Mouse (Mus musculus) liver, embryonic 13.5 days (tissue): ENCODE data around the gene Nlk. TPM values are rescaled to one million over a fixed set of nuclear protein-coding genes. Genes with fewer than 3 reads are reported as not detected.

ENCODE experiments used
- ATAC-seq: fragments of 200-750 bp; cut with Nextera tagmentation; 2 replicates; pipeline ENCODE4 v1.8.0; 2017; ENCODE audit warnings: low read depth, mild to moderate bottlenecking, moderate number of reproducible peaks, moderate library complexity
- DNase-seq: peaks from one replicate; pipeline ENCODE4 v3.0.0; 2022
- H3K27ac ChIP-seq: fragments of 300-500 bp; sonication (generic); 2 replicates; pipeline ENCODE4 v1.5.1; 2015; ENCODE audit warnings: moderate library complexity, mild to moderate bottlenecking, inconsistent platforms
- H3K27me3 ChIP-seq: fragments of 300-500 bp; sonication (generic); 2 replicates; pipeline ENCODE4 v1.6.1; 2015; ENCODE audit warnings: mild to moderate bottlenecking, inconsistent platforms
- H3K36me3 ChIP-seq: fragments of 300-500 bp; sonication (generic); 2 replicates; pipeline ENCODE4 v1.6.1; 2015; ENCODE audit warnings: mild to moderate bottlenecking, inconsistent platforms
- H3K4me1 ChIP-seq: fragments of 300-500 bp; sonication (generic); replicated peaks from 2 replicates; pipeline ENCODE4 v1.6.1; 2015; ENCODE audit warnings: inconsistent platforms
- H3K4me2 ChIP-seq: fragments of 300-500 bp; sonication (generic); 2 replicates; pipeline ENCODE4 v1.6.1; 2015; ENCODE audit warnings: inconsistent platforms, mild to moderate bottlenecking, moderate library complexity
- H3K4me3 ChIP-seq: fragments of 300-500 bp; sonication (generic); replicated peaks from 2 replicates; pipeline ENCODE4 v1.5.1; 2015; ENCODE audit warnings: mild to moderate bottlenecking, inconsistent platforms
- H3K9ac ChIP-seq: fragments of 300-500 bp; sonication (generic); 2 replicates; pipeline ENCODE4 v1.6.1; 2015; ENCODE audit warnings: mild to moderate bottlenecking, inconsistent platforms
- H3K9me3 ChIP-seq: fragments of 300-500 bp; sonication (generic); replicated peaks from 2 replicates; pipeline ENCODE4 v1.6.1; 2016; ENCODE audit warnings: inconsistent platforms
- WGBS: fragments of 180-500 bp; shearing (Covaris S2); methylation state at CpG from one replicate; pipeline ENCODE4 v1.1.7; 2015; ENCODE audit not compliant: insufficient replicate concordance; 5-methylcytosine and 5-hydroxymethylcytosine counted together
- polyA plus RNA-seq: library from polyadenylated mRNA; unstranded; fragments of >200 nt; fragmentation: Nextera tagmentation; extraction: Ambion mirVana; gene quantifications from 2 replicates; pipeline ENCODE4 v1.2.1, GENCODE M21; 2015

Nlk gene
- polyA plus RNA-seq, 1 experiment from 2014 or later = 6.4 TPM

DNA sequence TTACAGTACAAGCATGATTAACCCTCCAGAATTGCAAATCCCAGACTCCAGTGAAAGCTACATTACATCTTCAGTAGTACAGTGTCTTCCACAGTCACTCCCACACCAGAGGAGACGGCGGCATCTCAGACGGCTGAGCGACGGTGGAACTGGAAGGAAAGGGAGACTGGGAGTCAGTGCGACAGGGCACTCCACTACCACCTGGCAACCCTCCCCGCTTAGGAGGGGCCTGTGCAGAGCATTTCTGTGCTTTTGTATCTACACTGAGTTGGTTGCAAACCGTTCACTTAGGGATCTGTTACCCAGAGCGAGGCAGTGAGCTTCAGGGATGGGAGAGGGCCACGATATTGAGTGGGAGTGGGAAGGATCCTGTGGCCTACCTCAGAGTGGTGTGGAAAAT, 128.3 kb downstream of the Nlk start:
- no peak for ATAC-seq
- Histone ChIP-seq H3K36me3 (peaks cover 2% of the 10 kb centered on the region; the same call in 1 of the 2 replicates), H3K9ac (no peak overlapping the region), H3K9me3 (no peaks in the 10 kb centered on the region), H3K4me2 (no peak overlapping the region), H3K27ac (peak overlapping the region; percentile 29; the same call in 1 of the 2 replicates), H3K4me1 (0 out of 2 replicates have a peak, but pooled peaks cover 7% of the 10 kb centered on the region), H3K4me3 (no peak overlapping the region), H3K27me3 (no peaks in the 10 kb centered on the region)
- WGBS = 78% methylated on average over 10 of the region's 10 CpGs
- DNase-seq = no peak

DNA sequence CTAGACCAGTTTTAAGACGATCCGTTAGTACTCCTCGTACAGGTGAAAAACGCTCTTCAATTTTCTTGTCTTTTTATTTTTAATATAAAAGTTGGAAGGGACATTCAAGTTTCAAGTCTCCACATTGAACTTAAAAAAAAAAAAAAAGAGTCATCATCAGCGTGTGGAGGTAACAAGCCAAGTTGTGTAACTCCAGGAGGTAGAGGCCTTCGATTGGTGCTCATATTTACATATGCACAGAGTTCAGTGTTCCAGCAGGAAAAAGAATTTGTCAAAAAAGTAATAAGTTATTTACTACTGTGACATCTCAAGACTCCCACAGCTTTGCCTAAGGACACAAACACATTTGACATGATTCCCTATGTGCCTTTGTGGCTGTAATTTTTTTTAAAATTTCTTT, 129.6 kb downstream of the Nlk start:
- no peak for DNase-seq
- Histone ChIP-seq H3K9ac (no peak overlapping the region), H3K36me3 (peaks cover 2% of the 10 kb centered on the region; the same call in 1 of the 2 replicates), H3K4me2 (no peak overlapping the region), H3K4me3 (no peak overlapping the region), H3K9me3 (no peaks in the 10 kb centered on the region), H3K27ac (no peak overlapping the region), H3K4me1 (0 out of 2 replicates have a peak, but pooled peaks cover 7% of the 10 kb centered on the region), H3K27me3 (no peaks in the 10 kb centered on the region)
- WGBS = 76% methylated on average over 6 of the region's 6 CpGs
- ATAC-seq = no peak

DNA sequence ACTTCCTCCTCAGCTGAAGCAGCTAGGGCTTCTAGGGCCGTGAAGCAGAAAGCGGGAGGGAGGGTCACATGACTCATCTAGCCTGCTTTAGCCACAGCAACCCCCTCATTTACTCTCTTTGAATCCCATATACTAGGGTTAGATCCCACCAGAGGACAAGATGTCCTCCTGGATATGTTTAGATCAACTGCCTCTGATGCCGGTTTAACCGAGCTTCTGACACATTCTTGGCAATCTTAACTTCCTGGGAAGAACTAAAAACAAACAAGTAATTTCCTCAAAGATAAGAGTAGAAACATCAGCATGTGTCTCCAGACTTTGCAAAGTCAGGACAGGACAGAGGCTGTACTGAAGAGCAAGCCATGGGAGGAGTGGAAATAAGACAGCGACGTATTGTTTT, 130.4 kb downstream of the Nlk start:
- Histone ChIP-seq H3K4me3 (no peak overlapping the region), H3K36me3 (peaks cover 2% of the 10 kb centered on the region; the same call in 1 of the 2 replicates), H3K9ac (no peak overlapping the region), H3K27me3 (no peaks in the 10 kb centered on the region), H3K4me1 (0 out of 2 replicates have a peak, but pooled peaks cover 4% of the 10 kb centered on the region), H3K4me2 (no peak overlapping the region), H3K27ac (peak overlapping the region; percentile 47), H3K9me3 (no peaks in the 10 kb centered on the region)
- DNase-seq (no peak), ATAC-seq (no peak; the same call in 1 of the 2 replicates)
- 30% methylated on average over 6 of the region's 6 CpGs for WGBS

DNA sequence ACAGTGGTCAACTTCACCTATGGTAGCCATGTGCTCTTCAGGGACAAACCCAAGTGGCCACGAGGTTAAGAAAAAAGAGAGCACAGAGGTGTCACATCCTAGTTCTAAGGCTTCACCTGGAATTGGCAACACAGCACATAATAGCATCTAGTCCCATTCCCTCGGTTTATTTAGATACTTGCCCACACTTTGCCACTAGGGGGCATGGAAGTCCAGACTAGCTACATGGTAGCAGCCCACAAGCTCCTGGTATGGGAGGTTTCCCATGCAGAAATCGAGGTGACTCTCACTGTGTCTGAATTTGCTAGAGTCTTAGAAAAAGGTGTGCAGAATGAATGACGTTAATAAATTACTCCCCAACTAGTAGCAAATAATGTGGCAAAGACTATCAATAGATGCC, 136.7 kb downstream of the Nlk start:
- no peaks in the 10 kb centered on the region for H3K27me3 ChIP-seq
- H3K36me3 ChIP-seq = no peaks in the 10 kb centered on the region
- no peak; the same call in 1 of the 2 replicates for ATAC-seq
- no peak overlapping the region for H3K4me2 ChIP-seq
- H3K27ac ChIP-seq = no peak overlapping the region
- H3K4me3 ChIP-seq = no peak overlapping the region
- DNase-seq = peak; percentile 36
- no peaks in the 10 kb centered on the region for H3K9me3 ChIP-seq
- WGBS = 8% methylated on average over 4 of the region's 4 CpGs
- no peak overlapping the region for H3K9ac ChIP-seq
- peaks cover 18% of the 10 kb centered on the region for H3K4me1 ChIP-seq

DNA sequence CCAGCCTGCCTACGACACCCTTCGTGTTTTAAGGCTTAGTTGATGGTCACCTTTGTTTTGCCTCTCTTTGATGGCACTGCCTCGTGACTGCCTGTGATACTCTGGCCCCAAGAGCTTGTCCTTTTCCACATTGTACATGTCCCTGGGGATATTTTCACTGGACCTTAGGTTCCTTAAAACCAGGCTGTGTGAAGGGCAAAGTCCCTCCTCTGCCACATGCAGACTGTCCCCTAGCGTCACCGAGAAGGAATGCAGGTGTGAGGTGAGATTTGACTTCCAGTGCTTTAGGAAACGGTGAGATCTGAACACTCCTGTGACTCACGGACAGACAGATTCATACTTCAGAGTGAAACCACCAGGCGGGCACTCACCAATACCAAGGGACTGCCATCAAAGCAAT, 139.9 kb downstream of the Nlk start:
- Histone ChIP-seq H3K27me3 (no peaks in the 10 kb centered on the region), H3K36me3 (no peaks in the 10 kb centered on the region), H3K4me1 (peaks cover 26% of the 10 kb centered on the region), H3K4me3 (no peak overlapping the region), H3K4me2 (no peak overlapping the region), H3K9ac (no peak overlapping the region), H3K9me3 (0 out of 2 replicates have a peak, but pooled peaks cover 4% of the 10 kb centered on the region), H3K27ac (no peak overlapping the region)
- WGBS = 53% methylated on average over 8 of the region's 8 CpGs
- ATAC-seq (no peak), DNase-seq (no peak)

DNA sequence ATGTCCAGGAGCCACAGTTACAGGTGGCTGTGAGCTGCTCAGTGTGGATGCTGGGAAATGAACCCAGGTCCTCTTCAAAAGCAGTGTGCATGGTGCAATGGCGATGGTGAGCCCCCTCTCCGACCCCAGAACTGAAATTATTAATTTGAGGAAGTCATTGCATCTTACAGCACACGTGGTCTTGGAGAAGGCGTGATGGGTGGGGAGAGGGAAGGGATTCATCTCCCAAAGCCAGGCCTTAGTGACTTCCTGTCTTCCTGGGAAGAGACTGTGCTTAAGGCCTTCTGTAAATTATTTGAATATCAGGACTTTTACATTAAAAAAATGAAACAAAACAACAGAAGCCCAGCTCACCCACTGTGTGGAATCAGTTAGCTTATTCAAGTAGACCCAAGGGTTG, 141.1 kb downstream of the Nlk start:
- DNase-seq (no peak), ATAC-seq (no peak)
- 44% methylated on average over 4 of the region's 4 CpGs for WGBS
- Histone ChIP-seq H3K4me2 (no peak overlapping the region), H3K4me1 (peaks cover 29% of the 10 kb centered on the region), H3K27me3 (no peaks in the 10 kb centered on the region), H3K4me3 (no peak overlapping the region), H3K9ac (no peak overlapping the region), H3K27ac (peak overlapping the region; percentile 70; the same call in 1 of the 2 replicates), H3K9me3 (0 out of 2 replicates have a peak, but pooled peaks cover 4% of the 10 kb centered on the region), H3K36me3 (no peaks in the 10 kb centered on the region)

DNA sequence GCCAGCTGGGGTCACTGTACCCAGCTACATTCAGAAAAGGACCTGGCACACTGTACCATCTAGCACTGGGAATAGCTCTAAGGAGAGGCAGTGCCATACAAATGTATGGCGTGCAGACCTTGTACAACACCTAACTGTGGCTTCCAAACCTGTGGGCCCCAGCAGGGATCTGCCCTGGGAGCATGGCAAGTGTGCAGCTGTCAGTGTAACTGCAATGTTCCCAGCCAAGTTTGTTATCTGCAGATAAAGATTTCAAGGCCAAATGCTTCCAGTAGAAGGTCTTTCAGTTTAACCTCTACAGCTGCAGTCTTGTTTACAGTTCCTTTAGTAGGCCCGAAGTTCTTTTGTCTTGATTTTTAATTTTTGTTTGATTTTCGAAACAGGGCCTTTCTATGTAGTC, 141.6 kb downstream of the Nlk start:
- Histone ChIP-seq H3K4me3 (no peak overlapping the region), H3K4me2 (no peak overlapping the region), H3K9ac (peak overlapping the region; percentile 36; the same call in 1 of the 2 replicates), H3K9me3 (0 out of 2 replicates have a peak, but pooled peaks cover 4% of the 10 kb centered on the region), H3K36me3 (no peaks in the 10 kb centered on the region), H3K27ac (peak overlapping the region; percentile 70), H3K27me3 (no peaks in the 10 kb centered on the region), H3K4me1 (peaks cover 32% of the 10 kb centered on the region)
- ATAC-seq (no peak), DNase-seq (no peak)
- WGBS = 42% methylated on average over 3 of the region's 3 CpGs

DNA sequence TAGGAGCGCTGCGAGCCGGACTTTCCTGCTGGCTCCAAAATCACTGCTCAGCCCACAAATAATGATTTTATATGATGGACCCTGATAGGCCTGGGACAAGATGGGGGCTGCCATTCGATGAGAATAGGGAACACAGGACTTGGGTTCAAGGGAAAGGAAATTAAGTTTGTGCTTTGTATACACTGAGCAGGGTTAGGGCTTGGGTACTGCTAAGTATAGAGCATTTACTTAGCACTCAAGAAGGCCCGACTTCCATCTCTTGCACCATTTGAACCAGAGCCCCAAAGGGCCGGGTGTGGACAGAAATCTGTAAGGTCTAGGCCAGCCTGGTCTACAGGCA, 146.1 kb downstream of the Nlk start:
- Histone ChIP-seq H3K9me3 (0 out of 2 replicates have a peak, but pooled peaks cover 4% of the 10 kb centered on the region), H3K4me3 (peak overlapping the region; percentile 82), H3K9ac (peak overlapping the region; percentile 55), H3K36me3 (no peaks in the 10 kb centered on the region), H3K27me3 (no peaks in the 10 kb centered on the region), H3K4me2 (peak overlapping the region; percentile 91), H3K27ac (peak overlapping the region; percentile 6; the same call in 1 of the 2 replicates), H3K4me1 (peaks cover 57% of the 10 kb centered on the region)
- no peak for DNase-seq
- 25% methylated on average over 6 of the region's 6 CpGs for WGBS
- ATAC-seq = 0 out of 2 replicates have a peak, but pooled peaks have one; percentile 9

DNA sequence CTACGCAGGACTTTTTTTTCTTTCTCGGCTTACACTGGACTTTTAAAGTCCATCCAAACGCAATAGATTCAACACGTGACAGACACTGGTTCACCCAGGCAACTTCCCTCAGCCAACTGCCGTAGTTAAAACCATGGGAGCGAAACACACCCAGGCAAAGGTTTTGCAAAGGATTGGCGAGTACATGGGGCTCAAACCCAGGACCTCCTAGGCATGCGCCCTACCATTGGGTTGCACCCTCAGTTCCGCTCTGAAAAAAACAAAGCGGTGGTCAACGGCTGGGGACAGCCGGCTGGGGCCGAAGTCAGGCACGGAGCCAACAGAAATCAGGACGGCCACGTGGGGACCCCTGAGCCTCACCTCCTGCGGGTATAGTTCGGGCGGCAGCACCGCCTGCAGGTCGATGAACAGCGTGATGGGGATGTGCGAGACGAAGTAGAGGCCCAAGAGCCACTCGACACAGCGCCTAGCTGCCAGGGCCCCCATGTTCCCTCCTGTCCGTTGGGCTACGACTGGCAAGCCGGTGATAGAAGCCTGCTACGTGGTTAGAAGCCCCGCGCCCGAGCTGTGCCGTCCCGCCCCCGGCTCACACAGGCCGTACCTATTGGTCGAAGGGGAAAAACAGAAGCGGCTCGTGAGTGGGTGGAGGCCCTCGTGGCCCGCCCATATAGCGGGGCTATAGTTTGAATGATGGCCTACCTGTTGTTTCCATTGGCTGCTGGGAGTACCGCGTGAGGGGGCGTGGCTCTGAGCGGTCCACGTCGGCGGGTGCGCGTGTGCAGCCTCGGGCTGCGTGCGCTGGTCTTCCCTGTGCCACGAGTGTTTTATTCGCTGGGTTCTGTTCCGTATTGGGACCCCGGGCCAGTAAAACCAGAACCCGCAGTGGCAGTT, 146.8 kb downstream of the Nlk start, which contains the start of gene Tmem97:
Tmem97 (minus strand) TSS at position 610 of the 891 bp plus-strand sequence.
- DNase-seq = peak; percentile 94
- under 1% methylated on average over 60 of the region's 60 CpGs for WGBS
- peaks cover 55% of the 10 kb centered on the region for H3K4me1 ChIP-seq

DNA sequence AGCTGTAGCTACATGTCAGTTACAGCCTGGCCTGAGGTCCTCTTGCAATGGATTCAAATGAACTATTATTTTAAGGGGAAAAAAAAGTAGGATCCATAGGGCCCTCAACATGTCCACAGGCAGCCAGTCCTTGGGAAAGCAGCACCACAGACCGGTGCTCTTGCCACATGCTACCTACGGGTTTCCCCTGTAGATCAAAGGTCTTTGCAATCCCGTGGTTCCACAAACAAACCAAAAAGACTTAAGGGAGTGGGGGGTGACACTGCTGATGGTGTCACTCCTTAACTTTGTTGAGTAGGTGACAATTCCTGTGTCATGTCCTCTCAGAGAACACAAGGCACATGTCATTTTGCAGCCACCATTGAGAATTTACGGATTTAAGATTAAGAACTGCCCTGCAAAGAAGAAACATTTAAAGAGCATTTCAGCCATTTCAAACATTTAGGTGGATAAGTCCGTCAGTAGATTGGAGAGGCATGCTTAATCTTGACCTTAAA, 147.6 kb downstream of the Nlk start:
- Histone ChIP-seq H3K9me3 (0 out of 2 replicates have a peak, but pooled peaks cover 4% of the 10 kb centered on the region), H3K4me3 (peak overlapping the region; percentile 82), H3K36me3 (0 out of 2 replicates have a peak, but pooled peaks cover 9% of the 10 kb centered on the region), H3K27ac (peak overlapping the region; percentile 83), H3K4me1 (peaks cover 56% of the 10 kb centered on the region), H3K27me3 (no peaks in the 10 kb centered on the region), H3K4me2 (peak overlapping the region; percentile 91), H3K9ac (peak overlapping the region; percentile 87)
- no peak for ATAC-seq
- 5% methylated on average over 5 of the region's 5 CpGs for WGBS
- no peak for DNase-seq

More for the DNA sequence above, 146.8 kb downstream of the Nlk start, which contains the start of gene Tmem97:
- 0 out of 2 replicates have a peak, but pooled peaks cover 4% of the 10 kb centered on the region for H3K9me3 ChIP-seq
- ATAC-seq = peak; percentile 100
- peak within 1 kb of the TSS; percentile 82 for H3K4me3 ChIP-seq
- no peaks in the 10 kb centered on the region for H3K27me3 ChIP-seq
- H3K9ac ChIP-seq = peak within 1 kb of the TSS; percentile 87
- H3K36me3 ChIP-seq = 0 out of 2 replicates have a peak, but pooled peaks cover 2% of the 10 kb centered on the region
- peak within 1 kb of the TSS; percentile 83 for H3K27ac ChIP-seq
- peak within 1 kb of the TSS; percentile 91 for H3K4me2 ChIP-seq
